Mouse (Mus musculus): ENCODE results near the gene Bicdl2. TPM values are rescaled to one million over a fixed set of nuclear protein-coding genes. Genes with fewer than 3 reads are reported as not detected.

Bicdl2 gene
- total RNA-seq (2023), result 0.34 TPM

GRCm38 (mm10) chr17:23660117-23660875 lies at the start of gene Bicdl2:
Gene Bicdl2 (plus strand): TSS chr17:23660506.

GRCm38 (mm10) chr17:23644613-23645495 lies 15.5 kb upstream of the Bicdl2 start, which contains the start of gene Mmp25:
Gene Mmp25 (minus strand): TSS chr17:23645277.

GRCm38 (mm10) chr17:23673424-23674073 lies 13.2 kb downstream of the Bicdl2 start, which contains the start of the genes Hcfc1r1 and Thoc6:
Gene Hcfc1r1 (plus strand): TSS chr17:23673596.
Gene Thoc6 (minus strand): TSS chr17:23673882.

GRCm38 (mm10) chr17:23677236-23677679 lies 17.0 kb downstream of the Bicdl2 start, which contains the start of gene Tnfrsf12a:
Gene Tnfrsf12a (minus strand): TSS chr17:23677468.

GRCm38 (mm10) chr17:23679127-23679835 lies 19.0 kb downstream of the Bicdl2 start, which contains the start of gene Cldn6:
Gene Cldn6 (plus strand): TSS chr17:23679249.

GRCm38 (mm10) chr17:23683856-23684672 lies 23.8 kb downstream of the Bicdl2 start, which contains the start of gene Cldn9:
Gene Cldn9 (minus strand): TSS chr17:23684026.

Other genes starting within 250 kb of the Bicdl2 start
- gene Vmn2r117, start 180.8 kb upstream of the Bicdl2 start, total RNA-seq (2023), result not detected
- 7.4 TPM for gene Zfp213, start 96.3 kb upstream of the Bicdl2 start, total RNA-seq (2023)
- not detected for gene Zfp13, start 61.0 kb upstream of the Bicdl2 start, total RNA-seq (2023)
- gene Zscan10, start 59.6 kb upstream of the Bicdl2 start, total RNA-seq (2023), result not detected
- gene Mmp25, start 15.2 kb upstream of the Bicdl2 start, total RNA-seq (2023), result 0.34 TPM
- 34.9 TPM for gene Hcfc1r1, start 13.1 kb downstream of the Bicdl2 start, total RNA-seq (2023)
- gene Thoc6, start 13.4 kb downstream of the Bicdl2 start, total RNA-seq (2023), result 23.4 TPM
- 38.4 TPM for gene Tnfrsf12a, start 17.0 kb downstream of the Bicdl2 start, total RNA-seq (2023)
- gene Cldn6, start 18.7 kb downstream of the Bicdl2 start, total RNA-seq (2023), result not detected
- not detected for gene Cldn9, start 23.5 kb downstream of the Bicdl2 start, total RNA-seq (2023)
- not detected for gene 1520401A03Rik, start 62.3 kb downstream of the Bicdl2 start, total RNA-seq (2023)
- 35.0 TPM for gene Pkmyt1, start 65.8 kb downstream of the Bicdl2 start, total RNA-seq (2023)
- 2.6 TPM for gene Paqr4, start 80.4 kb downstream of the Bicdl2 start, total RNA-seq (2023)
- gene Kremen2, start 85.3 kb downstream of the Bicdl2 start, total RNA-seq (2023), result 1.1 TPM
- 23.9 TPM for gene Flywch1, start 111.1 kb downstream of the Bicdl2 start, total RNA-seq (2023)
- not detected for gene Flywch2, start 125.6 kb downstream of the Bicdl2 start, total RNA-seq (2023)
- 1,331 TPM for gene Srrm2, start 130.0 kb downstream of the Bicdl2 start, total RNA-seq (2023)
- 176 TPM for gene Elob, start 168.6 kb downstream of the Bicdl2 start, total RNA-seq (2023)
- gene Prss33, start 175.6 kb downstream of the Bicdl2 start, total RNA-seq (2023), result not detected
- gene Prss32, start 183.3 kb downstream of the Bicdl2 start, total RNA-seq (2023), result not detected
- 0.86 TPM for gene Prss41, start 183.7 kb downstream of the Bicdl2 start, total RNA-seq (2023)
- not detected for gene Prss21, start 207.6 kb downstream of the Bicdl2 start, total RNA-seq (2023)
- not detected for gene Dcpp1, start 220.4 kb downstream of the Bicdl2 start, total RNA-seq (2023)
- not detected for gene Dcpp2, start 220.4 kb downstream of the Bicdl2 start, total RNA-seq (2023)

Measured in CD8-positive naive resting alpha-beta T cell, adult 57 days (primary cell).